Mouse (Mus musculus) urinary bladder, postnatal 14 days (tissue): ENCODE data around the gene Cdkn2aipnl.

ENCODE experiments used
- DNase-seq: peaks from one replicate; pipeline ENCODE4 v3.0.0; 2021; ENCODE audit warnings: low spot score

Gene Cdkn2aipnl

GRCm38 (mm10) chr11:52011011-52011410 is 43.5 kb downstream of the Cdkn2aipnl start:
- no peak for DNase-seq

GRCm38 (mm10) chr11:52011541-52011940 is 44.1 kb downstream of the Cdkn2aipnl start:
- DNase-seq: no peak

GRCm38 (mm10) chr11:52018217-52018616 is 50.8 kb downstream of the Cdkn2aipnl start:
- no peak for DNase-seq
